Mouse (Mus musculus) embryonic facial prominence, embryonic 13.5 days (tissue): ENCODE measurements at regions not wholly inside any gene's neighbourhood (a gene's known extent, or its start where the extent isn't known, plus 50 kb on each side); places are given as distances from the start of the nearest gene placed in this dataset.
A peak's percentile ranks its signal among the peaks of the same experiment; 100 is the strongest.

ENCODE experiments used
- ATAC-seq: fragments of 200-750 bp; cut with Nextera tagmentation; 2 replicates; pipeline ENCODE4 v1.8.0; 2017; ENCODE audit warnings: low read depth; ENCODE audit not compliant: insufficient number of reproducible peaks, insufficient read depth, low FRiP score, low TSS enrichment
- H3K27ac ChIP-seq: fragments of 300-500 bp; sonication (generic); 2 replicates; pipeline ENCODE4 v1.5.1; 2015; ENCODE audit warnings: moderate library complexity, mild to moderate bottlenecking, inconsistent platforms
- H3K27me3 ChIP-seq: fragments of 300-500 bp; sonication (generic); 2 replicates; pipeline ENCODE4 v1.6.1; 2015; ENCODE audit warnings: mild to moderate bottlenecking, inconsistent platforms
- H3K36me3 ChIP-seq: fragments of 300-500 bp; sonication (generic); 2 replicates; pipeline ENCODE4 v1.6.1; 2015; ENCODE audit warnings: mild to moderate bottlenecking, inconsistent platforms
- H3K4me1 ChIP-seq: fragments of 300-500 bp; sonication (generic); 2 replicates; pipeline ENCODE4 v1.6.1; 2015; ENCODE audit warnings: inconsistent platforms
- H3K4me2 ChIP-seq: fragments of 300-500 bp; sonication (generic); 2 replicates; pipeline ENCODE4 v1.6.1; 2015; ENCODE audit warnings: moderate library complexity, mild to moderate bottlenecking, inconsistent platforms
- H3K4me3 ChIP-seq: fragments of 300-500 bp; sonication (generic); 2 replicates; pipeline ENCODE4 v1.5.1; 2015; ENCODE audit warnings: mild to moderate bottlenecking, inconsistent platforms
- H3K9ac ChIP-seq: fragments of 300-500 bp; sonication (generic); 2 replicates; pipeline ENCODE4 v1.6.1; 2015; ENCODE audit warnings: mild to moderate bottlenecking, inconsistent platforms
- H3K9me3 ChIP-seq: fragments of 300-500 bp; sonication (generic); 2 replicates; pipeline ENCODE4 v1.6.1; 2016; ENCODE audit warnings: inconsistent platforms
- WGBS: fragments of 180-500 bp; shearing (Covaris S2); methylation state at CpG from one replicate; pipeline ENCODE4 v1.1.7; 2015; ENCODE audit warnings: mixed read lengths; 5-methylcytosine and 5-hydroxymethylcytosine counted together

DNA sequence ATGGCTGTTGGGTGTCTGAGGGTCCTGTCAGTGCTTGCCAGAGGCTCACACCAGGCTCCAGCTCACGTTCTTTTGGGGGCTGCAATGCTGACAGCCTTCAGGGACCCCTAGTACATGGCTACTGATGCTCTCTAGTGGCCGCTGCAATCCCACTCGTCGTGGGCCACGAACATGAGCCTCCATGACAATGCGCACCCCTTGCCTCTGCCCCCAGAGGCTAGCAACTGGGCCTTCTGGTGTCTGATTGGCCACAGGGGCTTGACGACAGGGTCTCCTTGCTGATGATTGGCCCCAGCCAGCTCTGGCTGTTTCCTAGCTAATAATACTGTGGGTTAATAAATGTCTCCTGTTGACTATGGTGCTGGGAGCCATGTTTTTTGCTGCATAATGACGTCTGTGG, 61.1 kb downstream of the Rtl1 start:
- no peaks in the 10 kb centered on the region for H3K27me3 ChIP-seq
- no peak overlapping the region for H3K4me2 ChIP-seq
- H3K9me3 ChIP-seq = peaks cover 47% of the 10 kb centered on the region
- no peak for ATAC-seq
- H3K9ac ChIP-seq = no peak overlapping the region
- H3K27ac ChIP-seq = peak overlapping the region; percentile 60
- peaks cover 18% of the 10 kb centered on the region for H3K4me1 ChIP-seq
- 0 out of 2 replicates have a peak, but pooled peaks cover 2% of the 10 kb centered on the region for H3K36me3 ChIP-seq
- 75% methylated on average over 8 of the region's 8 CpGs for WGBS
- no peak overlapping the region for H3K4me3 ChIP-seq

DNA sequence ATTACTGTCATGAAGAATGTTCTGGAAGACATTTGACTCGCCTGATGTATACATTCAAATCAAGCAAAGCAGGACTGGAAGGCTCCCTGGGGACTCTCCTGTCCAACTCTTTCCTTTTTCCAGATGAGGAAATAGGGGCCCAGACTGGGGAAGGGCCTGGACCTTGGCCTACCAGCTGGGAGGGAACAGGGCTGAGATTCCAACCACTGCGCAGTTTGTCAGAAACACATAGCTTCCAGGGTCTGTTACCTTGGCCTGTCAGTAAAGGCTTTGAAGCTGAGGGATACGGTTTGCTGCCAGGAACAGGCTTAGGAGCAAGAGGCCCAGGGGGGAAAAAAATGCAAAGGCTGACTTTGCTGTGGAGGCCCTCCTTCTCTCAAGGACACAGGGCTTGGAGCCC, 61.5 kb downstream of the Rtl1 start:
- H3K27me3 ChIP-seq = no peaks in the 10 kb centered on the region
- H3K4me2 ChIP-seq = no peak overlapping the region
- peak overlapping the region; percentile 60 for H3K27ac ChIP-seq
- peaks cover 47% of the 10 kb centered on the region for H3K9me3 ChIP-seq
- no peak overlapping the region for H3K9ac ChIP-seq
- 0 out of 2 replicates have a peak, but pooled peaks cover 2% of the 10 kb centered on the region for H3K36me3 ChIP-seq
- H3K4me3 ChIP-seq = no peak overlapping the region
- peaks cover 18% of the 10 kb centered on the region for H3K4me1 ChIP-seq
- 59% methylated on average over 3 of the region's 3 CpGs for WGBS
- no peak for ATAC-seq

DNA sequence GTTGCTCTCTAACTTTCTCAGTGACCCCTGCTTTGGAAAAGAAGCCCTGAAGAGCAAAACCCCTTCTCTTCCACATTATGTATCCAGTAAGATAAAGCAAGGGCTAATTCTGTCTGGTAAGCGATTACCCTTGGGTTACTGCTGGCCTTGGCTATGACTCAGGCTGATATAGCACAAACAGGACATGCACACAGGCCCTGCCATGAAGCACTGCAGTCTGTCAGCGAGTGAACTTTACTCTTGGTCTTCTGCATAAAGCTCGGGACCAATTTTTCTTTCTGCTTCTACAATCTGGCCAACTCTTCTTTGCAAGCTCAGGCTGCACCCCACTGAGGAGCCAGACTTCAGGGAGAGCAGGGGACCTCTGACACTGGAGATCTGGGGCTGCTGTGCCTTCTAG, 63.6 kb downstream of the Rtl1 start:
- Histone ChIP-seq H3K27me3 (peaks cover 3% of the 10 kb centered on the region; the same call in 1 of the 2 replicates), H3K36me3 (no peaks in the 10 kb centered on the region), H3K9me3 (peaks cover 33% of the 10 kb centered on the region), H3K4me2 (no peak overlapping the region), H3K4me3 (no peak overlapping the region), H3K4me1 (peaks cover 30% of the 10 kb centered on the region), H3K27ac (no peak overlapping the region), H3K9ac (no peak overlapping the region)
- ATAC-seq = no peak
- 95% methylated on average over 3 of the region's 3 CpGs for WGBS

DNA sequence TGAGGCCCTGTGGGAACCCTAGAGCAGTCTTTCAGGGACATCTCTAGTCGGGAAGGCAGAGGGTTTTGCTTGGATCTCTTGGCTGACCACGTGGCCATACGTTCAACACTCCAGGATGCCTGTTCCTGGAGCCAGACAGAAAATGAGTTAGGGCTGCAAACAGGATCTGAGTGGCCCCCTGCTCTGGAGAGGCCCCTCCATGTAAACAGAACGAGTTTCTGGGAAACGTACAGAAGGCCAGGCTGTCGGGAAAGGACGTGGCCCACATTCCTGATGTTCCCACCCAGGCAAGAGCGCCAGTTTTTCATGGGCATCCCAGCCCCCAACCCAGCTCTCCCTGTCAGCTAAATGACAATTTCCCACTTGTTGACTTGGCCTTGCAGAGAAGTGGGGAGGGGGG, 67.7 kb downstream of the Rtl1 start:
- Histone ChIP-seq H3K4me2 (no peak overlapping the region), H3K4me1 (peaks cover 42% of the 10 kb centered on the region), H3K27me3 (peaks cover 3% of the 10 kb centered on the region; the same call in 1 of the 2 replicates), H3K27ac (peak overlapping the region; percentile 1; the same call in 1 of the 2 replicates), H3K4me3 (no peak overlapping the region), H3K9ac (no peak overlapping the region), H3K36me3 (0 out of 2 replicates have a peak, but pooled peaks cover 1% of the 10 kb centered on the region), H3K9me3 (peaks cover 32% of the 10 kb centered on the region)
- ATAC-seq = no peak
- 42% methylated on average over 8 of the region's 8 CpGs for WGBS

DNA sequence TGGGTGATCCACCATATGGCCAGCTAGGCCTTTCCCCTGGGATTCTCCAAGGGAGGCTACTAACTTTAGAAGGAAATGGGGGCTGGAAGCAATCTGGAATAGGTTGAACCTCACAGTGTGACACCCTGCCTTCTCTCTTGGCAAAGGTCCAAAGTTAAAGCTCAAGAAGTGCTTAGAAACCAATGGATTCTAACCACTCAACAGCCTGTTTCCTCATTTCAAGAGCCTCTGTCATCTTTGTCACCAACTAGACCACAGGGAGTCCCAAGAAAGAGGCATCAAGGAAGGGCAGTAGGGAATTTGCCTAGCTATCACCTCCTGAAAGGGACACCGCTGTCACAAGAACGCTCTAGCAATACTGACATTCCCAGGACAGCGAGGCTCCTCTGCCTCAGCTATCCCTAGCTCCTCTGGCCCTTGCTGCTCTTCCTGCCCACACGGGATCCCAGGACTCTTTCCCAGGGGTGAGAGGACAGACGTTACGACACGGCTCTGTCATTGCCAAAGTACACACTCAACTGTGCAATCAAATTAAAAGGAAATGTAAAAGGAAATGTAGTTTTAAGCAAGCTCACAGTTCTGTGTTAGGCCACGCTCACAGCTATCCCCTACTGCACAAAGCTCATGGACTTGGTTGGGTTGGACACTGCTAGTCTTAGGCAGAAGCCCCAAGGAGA, 68.6 kb downstream of the Rtl1 start:
- Histone ChIP-seq H3K27me3 (peaks cover 3% of the 10 kb centered on the region; the same call in 1 of the 2 replicates), H3K9ac (no peak overlapping the region), H3K4me2 (no peak overlapping the region), H3K4me3 (no peak overlapping the region), H3K4me1 (peaks cover 42% of the 10 kb centered on the region), H3K36me3 (0 out of 2 replicates have a peak, but pooled peaks cover 3% of the 10 kb centered on the region), H3K27ac (no peak overlapping the region), H3K9me3 (peaks cover 40% of the 10 kb centered on the region)
- WGBS = 83% methylated on average over 8 of the region's 8 CpGs
- no peak for ATAC-seq

DNA sequence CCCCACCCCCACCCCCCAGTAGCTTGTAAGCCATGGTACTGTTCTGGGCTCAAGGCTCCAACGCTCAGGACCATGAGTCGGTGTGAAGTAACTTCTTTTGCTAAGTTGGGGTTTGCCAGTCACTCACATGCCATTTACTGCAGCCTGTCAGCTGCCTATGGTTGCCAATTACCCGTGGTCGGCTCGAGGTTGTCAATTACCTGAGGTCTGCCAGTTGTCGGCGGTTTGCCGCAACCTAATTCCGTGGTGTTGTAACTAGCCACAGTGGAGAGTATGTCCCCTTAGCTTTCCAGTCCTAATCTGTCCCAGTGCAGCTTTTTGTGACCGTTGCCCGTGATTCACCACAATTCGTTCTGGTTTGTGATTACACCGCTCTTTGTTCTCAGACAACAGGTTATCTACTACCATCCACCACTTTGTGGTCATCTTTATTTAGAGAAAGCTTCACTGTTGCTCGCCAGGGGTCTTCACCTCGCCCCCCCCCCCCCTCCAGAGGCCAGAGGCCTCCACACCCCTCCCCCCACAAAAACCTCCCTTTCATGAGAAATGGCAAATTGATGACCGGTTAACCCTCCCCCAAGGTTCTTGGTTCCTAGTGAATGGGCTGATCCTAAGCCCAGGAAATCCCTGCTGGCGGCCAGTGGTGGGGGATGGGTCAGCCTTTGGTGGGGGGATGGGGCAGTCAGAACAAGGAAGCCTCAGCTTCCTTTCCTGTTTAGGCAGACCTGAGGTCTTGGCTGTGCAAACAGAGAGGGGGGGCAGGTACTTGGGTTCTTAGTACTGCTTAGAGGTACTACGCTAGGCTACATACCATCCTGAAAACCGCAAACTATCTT, 69.7 kb downstream of the Rtl1 start:
- Histone ChIP-seq H3K27me3 (peaks cover 3% of the 10 kb centered on the region; the same call in 1 of the 2 replicates), H3K36me3 (0 out of 2 replicates have a peak, but pooled peaks cover 3% of the 10 kb centered on the region), H3K4me3 (no peak overlapping the region), H3K9me3 (peaks cover 45% of the 10 kb centered on the region), H3K9ac (no peak overlapping the region), H3K4me1 (peaks cover 36% of the 10 kb centered on the region), H3K4me2 (no peak overlapping the region), H3K27ac (no peak overlapping the region)
- no peak for ATAC-seq
- 51% methylated on average over 19 of the region's 19 CpGs for WGBS

DNA sequence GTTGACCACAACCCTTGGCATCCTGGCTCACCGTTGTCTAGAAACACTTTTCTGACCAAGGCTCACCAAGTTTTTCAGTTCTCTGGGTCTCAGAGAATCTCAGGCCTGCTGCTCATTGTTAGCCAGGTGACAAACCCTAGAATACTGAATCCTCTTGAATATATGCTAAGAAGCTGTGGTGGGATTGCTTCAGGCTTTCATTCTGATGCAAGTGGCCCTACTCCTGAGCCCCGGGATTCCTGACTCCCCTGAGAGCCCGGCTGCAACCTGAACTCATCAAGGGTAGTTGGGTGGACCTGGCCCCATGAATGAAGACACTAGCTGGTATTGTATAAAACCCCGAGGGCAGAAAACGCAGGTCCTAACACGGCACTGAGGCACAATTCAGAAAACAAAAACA, 70.6 kb downstream of the Rtl1 start:
- WGBS = 54% methylated on average over 6 of the region's 6 CpGs

DNA sequence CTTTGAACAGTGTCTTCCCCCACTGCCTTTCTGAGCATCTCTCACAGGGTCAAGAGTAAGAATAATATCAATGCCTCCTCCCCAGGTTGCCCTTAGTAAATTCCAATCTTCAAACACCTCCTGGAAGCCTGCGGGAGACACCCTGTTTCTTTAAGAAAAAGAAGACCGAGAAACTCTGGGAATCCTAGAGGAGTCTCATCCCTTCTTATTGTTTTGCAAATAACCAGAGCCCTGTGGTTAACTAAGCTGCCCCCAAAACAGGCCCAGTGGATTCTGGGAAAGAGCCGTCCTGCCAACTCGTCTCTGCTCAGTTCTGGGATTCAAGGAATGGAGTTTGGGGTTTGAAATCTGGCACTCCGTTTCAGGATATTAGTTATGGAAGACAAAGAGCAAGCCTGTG, 71.2 kb downstream of the Rtl1 start:
- 55% methylated on average over 5 of the region's 5 CpGs for WGBS
- peaks cover 29% of the 10 kb centered on the region for H3K4me1 ChIP-seq
- H3K27me3 ChIP-seq = peaks cover 3% of the 10 kb centered on the region; the same call in 1 of the 2 replicates
- H3K4me2 ChIP-seq = peak overlapping the region; percentile 58; the same call in 1 of the 2 replicates
- no peak for ATAC-seq
- H3K4me3 ChIP-seq = no peak overlapping the region
- H3K9ac ChIP-seq = no peak overlapping the region
- 0 out of 2 replicates have a peak overlapping the region, but pooled peaks have one; percentile 30 for H3K27ac ChIP-seq
- 0 out of 2 replicates have a peak, but pooled peaks cover 3% of the 10 kb centered on the region for H3K36me3 ChIP-seq
- H3K9me3 ChIP-seq = peaks cover 45% of the 10 kb centered on the region

More for the DNA sequence above, 70.6 kb downstream of the Rtl1 start:
- peaks cover 28% of the 10 kb centered on the region for H3K4me1 ChIP-seq
- H3K36me3 ChIP-seq = 0 out of 2 replicates have a peak, but pooled peaks cover 3% of the 10 kb centered on the region
- H3K27ac ChIP-seq = peak overlapping the region; percentile 30; the same call in 1 of the 2 replicates
- peaks cover 45% of the 10 kb centered on the region for H3K9me3 ChIP-seq
- peaks cover 3% of the 10 kb centered on the region; the same call in 1 of the 2 replicates for H3K27me3 ChIP-seq
- H3K4me2 ChIP-seq = no peak overlapping the region
- no peak for ATAC-seq
- H3K9ac ChIP-seq = no peak overlapping the region
- H3K4me3 ChIP-seq = no peak overlapping the region

DNA sequence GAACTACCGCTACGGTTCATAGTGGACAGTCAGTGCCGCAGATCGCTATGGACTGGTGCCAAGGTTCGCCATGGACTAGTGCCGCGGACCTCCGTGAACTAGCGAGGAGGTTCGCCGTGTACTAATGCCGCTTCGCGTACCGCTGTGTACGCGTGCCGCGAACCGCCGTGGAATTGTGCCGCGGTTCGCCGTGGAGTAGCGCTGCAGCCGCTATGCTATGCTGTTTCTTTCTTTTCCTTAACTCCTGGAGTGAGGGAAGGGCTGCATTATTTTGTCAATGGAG, 71.9 kb downstream of the Rtl1 start:
- no peak overlapping the region for H3K27ac ChIP-seq
- peaks cover 36% of the 10 kb centered on the region for H3K4me1 ChIP-seq
- WGBS = 50% methylated on average over 27 of the region's 27 CpGs
- H3K9me3 ChIP-seq = peaks cover 45% of the 10 kb centered on the region
- peak overlapping the region; percentile 51; the same call in 1 of the 2 replicates for H3K9ac ChIP-seq
- peaks cover 3% of the 10 kb centered on the region; the same call in 1 of the 2 replicates for H3K27me3 ChIP-seq
- peak overlapping the region; percentile 31 for H3K4me3 ChIP-seq
- peak overlapping the region; percentile 58 for H3K4me2 ChIP-seq
- no peak for ATAC-seq
- H3K36me3 ChIP-seq = 0 out of 2 replicates have a peak, but pooled peaks cover 3% of the 10 kb centered on the region

DNA sequence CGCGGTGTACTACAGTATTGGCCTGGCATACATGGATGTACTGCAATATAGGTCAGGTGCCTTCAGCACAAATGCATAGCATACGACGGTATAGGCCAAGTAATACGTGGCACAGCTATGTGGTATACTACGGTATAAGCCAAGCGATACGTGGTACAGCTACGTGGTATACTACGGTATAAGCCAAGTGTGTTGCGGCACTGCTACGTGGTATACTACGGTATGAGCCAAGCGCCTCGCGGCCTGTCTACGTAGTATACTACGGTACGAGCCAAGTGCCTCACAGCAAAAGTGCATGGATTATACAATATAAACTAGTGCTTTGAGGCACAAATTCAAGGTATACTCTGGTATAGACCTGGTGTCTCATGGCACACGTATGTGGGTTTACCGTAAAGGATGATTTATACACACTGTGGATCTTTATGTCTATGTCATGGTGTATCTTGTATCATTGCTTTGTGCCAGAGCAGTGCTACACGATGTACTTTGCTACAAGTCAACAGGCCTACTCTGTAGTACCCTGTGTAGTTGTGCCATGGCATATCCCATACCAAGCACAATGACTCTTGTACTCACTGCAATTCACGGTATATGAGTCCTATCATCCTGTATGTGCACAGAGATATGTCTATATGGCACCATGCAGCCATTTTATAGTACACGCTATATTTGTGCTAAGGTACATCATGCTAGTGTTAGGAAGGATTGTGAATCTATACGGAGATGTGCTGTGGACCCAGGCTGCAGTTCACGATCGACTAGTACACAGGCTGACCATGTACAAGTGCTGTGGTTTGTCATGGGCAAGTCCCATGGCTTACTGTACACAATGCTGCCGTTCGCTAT, 72.5 kb downstream of the Rtl1 start:
- peaks cover 3% of the 10 kb centered on the region; the same call in 1 of the 2 replicates for H3K27me3 ChIP-seq
- ATAC-seq = no peak; the same call in 1 of the 2 replicates
- H3K27ac ChIP-seq = no peak overlapping the region
- H3K4me2 ChIP-seq = peak overlapping the region; percentile 58
- peaks cover 45% of the 10 kb centered on the region for H3K9me3 ChIP-seq
- peaks cover 34% of the 10 kb centered on the region for H3K4me1 ChIP-seq
- H3K9ac ChIP-seq = peak overlapping the region; percentile 51; the same call in 1 of the 2 replicates
- peak overlapping the region; percentile 31 for H3K4me3 ChIP-seq
- 0 out of 2 replicates have a peak, but pooled peaks cover 3% of the 10 kb centered on the region for H3K36me3 ChIP-seq
- 54% methylated on average over 29 of the region's 29 CpGs for WGBS

DNA sequence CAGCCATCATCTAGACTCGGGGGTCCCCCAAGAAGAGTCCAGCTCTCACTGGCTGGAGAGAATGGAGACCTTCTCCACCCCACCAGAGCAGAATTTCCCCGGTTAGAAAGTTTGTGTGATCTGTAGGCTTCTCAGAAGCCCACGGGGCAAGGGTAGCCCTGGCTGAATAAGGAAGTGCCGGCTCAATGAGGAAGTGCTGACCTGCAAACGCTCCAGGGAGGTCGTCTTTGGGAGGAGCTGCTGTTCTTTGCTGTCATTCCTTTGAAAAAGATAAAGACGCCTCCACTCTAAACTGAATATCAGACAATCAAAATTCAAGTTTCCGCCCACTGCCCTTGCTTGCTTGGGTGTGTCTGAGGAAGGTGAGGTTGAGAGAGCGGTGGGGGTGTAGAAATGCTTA, 73.0 kb downstream of the Dlk1 start:
- Histone ChIP-seq H3K9me3 (peaks cover 41% of the 10 kb centered on the region), H3K36me3 (0 out of 2 replicates have a peak, but pooled peaks cover 3% of the 10 kb centered on the region), H3K4me1 (peaks cover 27% of the 10 kb centered on the region), H3K4me3 (no peak overlapping the region), H3K27ac (no peak overlapping the region), H3K9ac (no peak overlapping the region), H3K27me3 (no peaks in the 10 kb centered on the region), H3K4me2 (no peak overlapping the region)
- ATAC-seq = no peak
- WGBS = 66% methylated on average over 9 of the region's 9 CpGs
